Mouse (Mus musculus): ENCODE measurements around the gene Tescl. TPM values are rescaled to one million over a fixed set of nuclear protein-coding genes. Genes with fewer than 3 reads are reported as not detected.

The Tescl gene
- polyA plus RNA-seq (2015; fragmentation: Nextera tagmentation; extraction: Ambion mirVana): not detected in 2 replicates

DNA sequence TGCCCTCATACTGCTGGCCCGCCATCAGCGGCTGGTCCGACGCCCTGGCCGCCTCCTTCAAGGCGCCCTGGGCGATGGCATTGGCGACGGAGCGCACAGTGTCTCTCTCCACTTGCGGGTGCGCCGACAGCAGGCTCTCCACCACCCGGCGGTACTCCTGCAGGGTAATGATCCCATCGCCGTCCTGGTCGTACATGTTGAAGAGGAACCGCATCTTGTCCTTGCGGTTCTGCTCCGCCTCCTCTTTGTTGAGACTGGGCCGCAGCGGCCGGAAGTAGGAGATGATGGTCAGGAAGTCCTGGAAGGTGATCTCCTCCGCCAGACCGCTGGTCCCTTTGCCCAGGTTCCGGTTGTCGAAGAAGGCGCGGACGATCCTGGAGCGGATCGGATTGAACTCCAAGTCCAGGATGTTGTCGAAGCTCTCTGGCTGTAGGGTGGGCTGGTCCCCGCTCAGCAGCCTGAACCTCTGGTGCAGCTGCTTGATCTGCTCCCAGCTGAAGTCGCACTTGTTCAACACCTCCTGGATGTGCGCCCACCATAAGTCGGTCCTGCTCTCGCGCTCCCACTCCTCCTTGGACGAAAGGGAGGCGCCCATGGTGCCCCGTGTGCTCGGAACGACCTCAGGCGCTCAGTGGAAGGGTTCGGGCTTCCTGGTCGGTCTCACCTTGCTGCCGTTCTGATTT, at the start of gene Tescl:
TSS of gene Tescl (minus strand) at position 633 of the 683 bp plus-strand sequence.
- no peaks in the 10 kb centered on the region for H3K9me3 ChIP-seq (ENCODE audit: control insufficient read depth, low read length)
- peak within 1 kb of the TSS; percentile 34 for H3K4me2 ChIP-seq (ENCODE audit: low read depth, low read length)
- H3K27ac ChIP-seq (ENCODE audit: low read length): no peak within 1 kb of the TSS
- peaks cover 11% of the 10 kb centered on the region for H3K27me3 ChIP-seq (ENCODE audit: control insufficient read depth, insufficient read depth, low read depth, low read length)
- no peak for ATAC-seq (ENCODE audit: low read depth)
- H3K4me3 ChIP-seq (ENCODE audit: low read length): peak within 1 kb of the TSS; percentile 24
- no peaks in the 10 kb centered on the region for H3K36me3 ChIP-seq (ENCODE audit: control insufficient read depth, insufficient read depth, low read length)
- H3K4me1 ChIP-seq (replicated peaks; ENCODE audit: control insufficient read depth, insufficient read depth, low read length): no peaks in the 10 kb centered on the region
- WGBS: 33% methylated on average over 49 of the region's 49 CpGs
- H3K9ac ChIP-seq (ENCODE audit: low read length): no peak within 1 kb of the TSS

- Histone ChIP-seq H3K27ac (ENCODE audit: low read length) (no peak overlapping the region), H3K4me3 (ENCODE audit: low read length) (no peak overlapping the region), H3K9ac (ENCODE audit: low read length) (no peak overlapping the region), H3K4me2 (ENCODE audit: low read depth, low read length) (no peak overlapping the region), H3K9me3 (ENCODE audit: control insufficient read depth, low read length) (no peaks in the 10 kb centered on the region), H3K36me3 (ENCODE audit: control insufficient read depth, insufficient read depth, low read length) (no peaks in the 10 kb centered on the region), H3K27me3 (ENCODE audit: control insufficient read depth, insufficient read depth, low read depth, low read length) (no peaks in the 10 kb centered on the region), H3K4me1 (replicated peaks; ENCODE audit: control insufficient read depth, insufficient read depth, low read length) (no peaks in the 10 kb centered on the region)
- WGBS: 62% methylated on average over 16 of the region's 16 CpGs
- no peak for ATAC-seq (ENCODE audit: low read depth)
These were observed 49.1 kb upstream of the Tescl start for GRCm38 (mm10) chr7:24382730-24383372.

- H3K9ac ChIP-seq (ENCODE audit: low read length): no peak overlapping the region
- WGBS: 67% methylated on average over 2 of the region's 2 CpGs
These were observed 46.6 kb upstream of the Tescl start for GRCm38 (mm10) chr7:24380370-24380769.

GRCm38 (mm10) chr7:24379934-24380333, 46.2 kb upstream of the Tescl start:
- no peak overlapping the region for H3K4me3 ChIP-seq (ENCODE audit: low read length)
- H3K9me3 ChIP-seq (ENCODE audit: control insufficient read depth, low read length): no peaks in the 10 kb centered on the region
- ATAC-seq (ENCODE audit: low read depth): no peak
- no peak overlapping the region for H3K9ac ChIP-seq (ENCODE audit: low read length)
- H3K27me3 ChIP-seq (ENCODE audit: control insufficient read depth, insufficient read depth, low read depth, low read length): no peaks in the 10 kb centered on the region
- peaks cover 7% of the 10 kb centered on the region; the same call in 1 of the 2 replicates for H3K4me1 ChIP-seq (replicated peaks; ENCODE audit: control insufficient read depth, insufficient read depth, low read length)
- no peaks in the 10 kb centered on the region for H3K36me3 ChIP-seq (ENCODE audit: control insufficient read depth, insufficient read depth, low read length)
- no peak overlapping the region for H3K4me2 ChIP-seq (ENCODE audit: low read depth, low read length)
- WGBS: 33% methylated on average over 7 of the region's 7 CpGs
- H3K27ac ChIP-seq (ENCODE audit: low read length): no peak overlapping the region

More at GRCm38 (mm10) chr7:24380370-24380769, 46.6 kb upstream of the Tescl start:
- H3K36me3 ChIP-seq (ENCODE audit: control insufficient read depth, insufficient read depth, low read length): no peaks in the 10 kb centered on the region
- ATAC-seq (ENCODE audit: low read depth): no peak
- no peak overlapping the region for H3K4me2 ChIP-seq (ENCODE audit: low read depth, low read length)
- no peak overlapping the region for H3K27ac ChIP-seq (ENCODE audit: low read length)
- H3K4me3 ChIP-seq (ENCODE audit: low read length): no peak overlapping the region
- H3K27me3 ChIP-seq (ENCODE audit: control insufficient read depth, insufficient read depth, low read depth, low read length): no peaks in the 10 kb centered on the region
- no peaks in the 10 kb centered on the region for H3K9me3 ChIP-seq (ENCODE audit: control insufficient read depth, low read length)
- peaks cover 7% of the 10 kb centered on the region; the same call in 1 of the 2 replicates for H3K4me1 ChIP-seq (replicated peaks; ENCODE audit: control insufficient read depth, insufficient read depth, low read length)

- Histone ChIP-seq H3K4me2 (ENCODE audit: low read depth, low read length) (no peak overlapping the region), H3K27ac (ENCODE audit: low read length) (no peak overlapping the region), H3K36me3 (ENCODE audit: control insufficient read depth, insufficient read depth, low read length) (no peaks in the 10 kb centered on the region), H3K27me3 (ENCODE audit: control insufficient read depth, insufficient read depth, low read depth, low read length) (no peaks in the 10 kb centered on the region), H3K9me3 (ENCODE audit: control insufficient read depth, low read length) (no peaks in the 10 kb centered on the region), H3K9ac (ENCODE audit: low read length) (no peak overlapping the region), H3K4me3 (ENCODE audit: low read length) (no peak overlapping the region), H3K4me1 (replicated peaks; ENCODE audit: control insufficient read depth, insufficient read depth, low read length) (peaks cover 12% of the 10 kb centered on the region; the same call in 1 of the 2 replicates)
- ATAC-seq (ENCODE audit: low read depth): no peak
- 65% methylated on average over 10 of the region's 10 CpGs for WGBS
These were observed 44.4 kb upstream of the Tescl start for GRCm38 (mm10) chr7:24378049-24378701.

DNA sequence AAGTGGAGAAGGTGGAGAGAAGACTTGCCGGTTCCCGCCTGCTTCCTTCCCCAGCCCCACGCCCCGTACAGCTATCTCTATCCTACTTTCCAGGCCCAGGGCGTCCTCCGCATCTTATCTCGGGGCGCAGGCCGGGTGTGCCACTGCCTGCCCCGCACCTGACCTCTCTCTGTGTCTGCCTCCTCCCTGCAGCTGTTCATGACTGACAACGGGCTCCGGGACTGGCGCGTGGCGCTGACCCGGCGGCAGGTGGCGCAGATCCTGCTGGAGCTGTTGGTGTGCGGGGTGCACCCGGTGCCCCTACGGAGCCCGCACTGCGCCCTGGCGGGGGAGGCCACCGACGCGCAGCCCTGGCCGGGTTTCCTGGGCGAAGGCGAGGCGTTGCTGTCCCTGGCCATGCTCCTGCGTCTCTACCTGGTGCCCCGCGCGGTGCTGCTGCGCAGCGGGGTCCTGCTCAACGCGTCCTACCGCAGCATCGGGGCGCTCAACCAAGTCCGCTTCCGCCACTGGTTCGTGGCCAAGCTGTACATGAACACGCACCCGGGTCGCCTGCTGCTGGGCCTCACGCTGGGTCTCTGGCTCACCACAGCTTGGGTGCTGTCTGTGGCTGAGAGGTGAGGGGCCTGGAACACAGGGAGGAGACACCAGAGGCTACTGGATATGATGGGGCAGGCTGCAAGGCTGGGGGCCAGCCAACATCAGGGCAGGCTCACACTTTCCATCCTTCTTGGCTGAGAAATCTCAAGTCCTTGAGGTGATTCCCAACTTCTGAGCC, 43.5 kb upstream of the Tescl start:
- Histone ChIP-seq H3K36me3 (ENCODE audit: control insufficient read depth, insufficient read depth, low read length) (no peaks in the 10 kb centered on the region), H3K27ac (ENCODE audit: low read length) (no peak overlapping the region), H3K9me3 (ENCODE audit: control insufficient read depth, low read length) (no peaks in the 10 kb centered on the region), H3K27me3 (ENCODE audit: control insufficient read depth, insufficient read depth, low read depth, low read length) (no peaks in the 10 kb centered on the region), H3K4me3 (ENCODE audit: low read length) (peak overlapping the region; percentile 28), H3K4me1 (replicated peaks; ENCODE audit: control insufficient read depth, insufficient read depth, low read length) (peaks cover 16% of the 10 kb centered on the region; the same call in 1 of the 2 replicates), H3K9ac (ENCODE audit: low read length) (peak overlapping the region; percentile 52), H3K4me2 (ENCODE audit: low read depth, low read length) (peak overlapping the region; percentile 55)
- WGBS: 8% methylated on average over 49 of the region's 49 CpGs
- peak; percentile 45 for ATAC-seq (ENCODE audit: low read depth)

DNA sequence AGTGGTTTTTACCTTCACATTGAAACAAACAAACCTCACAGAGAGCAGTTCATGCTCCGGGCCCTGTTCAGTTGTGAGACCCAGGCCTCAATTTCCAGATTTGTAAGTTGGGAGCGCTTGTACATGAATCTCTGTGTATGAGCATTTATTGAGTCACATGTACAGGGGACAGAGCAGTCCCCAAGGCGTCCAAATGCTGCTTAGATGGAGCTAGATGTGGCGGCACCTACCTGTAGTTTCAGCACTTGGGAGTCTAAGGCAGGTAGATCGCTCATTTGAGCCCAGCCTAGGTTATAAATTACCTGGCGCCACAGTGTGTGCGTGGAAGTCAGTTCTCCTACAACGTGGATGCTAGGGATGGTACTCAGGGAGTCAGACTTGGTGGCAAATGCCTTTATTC, 42.7 kb upstream of the Tescl start:
- Histone ChIP-seq H3K27ac (ENCODE audit: low read length) (no peak overlapping the region), H3K27me3 (ENCODE audit: control insufficient read depth, insufficient read depth, low read depth, low read length) (no peaks in the 10 kb centered on the region), H3K9me3 (ENCODE audit: control insufficient read depth, low read length) (no peaks in the 10 kb centered on the region), H3K4me3 (ENCODE audit: low read length) (no peak overlapping the region), H3K4me2 (ENCODE audit: low read depth, low read length) (no peak overlapping the region), H3K9ac (ENCODE audit: low read length) (no peak overlapping the region), H3K4me1 (replicated peaks; ENCODE audit: control insufficient read depth, insufficient read depth, low read length) (peaks cover 16% of the 10 kb centered on the region; the same call in 1 of the 2 replicates), H3K36me3 (ENCODE audit: control insufficient read depth, insufficient read depth, low read length) (no peaks in the 10 kb centered on the region)
- WGBS: 85% methylated on average over 8 of the region's 8 CpGs
- ATAC-seq (ENCODE audit: low read depth): no peak

- H3K27me3 ChIP-seq (ENCODE audit: control insufficient read depth, insufficient read depth, low read depth, low read length): no peaks in the 10 kb centered on the region
- no peak overlapping the region for H3K4me3 ChIP-seq (ENCODE audit: low read length)
- no peak overlapping the region for H3K9ac ChIP-seq (ENCODE audit: low read length)
- no peaks in the 10 kb centered on the region for H3K9me3 ChIP-seq (ENCODE audit: control insufficient read depth, low read length)
- peaks cover 20% of the 10 kb centered on the region; the same call in 1 of the 2 replicates for H3K4me1 ChIP-seq (replicated peaks; ENCODE audit: control insufficient read depth, insufficient read depth, low read length)
- H3K27ac ChIP-seq (ENCODE audit: low read length): peak overlapping the region; percentile 71
- no peaks in the 10 kb centered on the region for H3K36me3 ChIP-seq (ENCODE audit: control insufficient read depth, insufficient read depth, low read length)
- peak overlapping the region; percentile 13; the same call in 1 of the 2 replicates for H3K4me2 ChIP-seq (ENCODE audit: low read depth, low read length)
- ATAC-seq (ENCODE audit: low read depth): peak; percentile 65
- 32% methylated on average over 18 of the region's 20 CpGs for WGBS
These were observed 40.0 kb upstream of the Tescl start for GRCm38 (mm10) chr7:24373538-24374379.
